Mouse (Mus musculus) adrenal gland, adult 8-10 months (tissue): ENCODE data around the gene Gm20708. TPM values are rescaled to one million over a fixed set of nuclear protein-coding genes. Genes with fewer than 3 reads are reported as not detected.

ENCODE experiments used
- total RNA-seq, 4 experiments: library from RNA; stranded (reverse); gene quantifications; 2 replicates each; pipeline ENCODE4 v1.2.4; 2022

Gm20708 gene
- total RNA-seq, 4 experiments from 2014 or later, result 0.59 to 3.4 (median 1.3) TPM

Other genes with a start within 250 kb of the Gm20708 start
- gene Tnrc6c, start 155.4 kb upstream of the Gm20708 start, total RNA-seq, result 10 to 100 TPM; 22.3 to 41.0 (median 31.9) TPM
- gene Tmc8, start 27.6 kb upstream of the Gm20708 start, total RNA-seq, result 1 to 10 TPM; 1.5 to 3.3 (median 3.0) TPM
- 10 to 100 TPM; 28.2 to 50.0 (median 40.7) TPM for gene Tmc6, start 27.5 kb upstream of the Gm20708 start, total RNA-seq
- gene 6030468B19Rik, start 12.0 kb upstream of the Gm20708 start, total RNA-seq, result not detected
- gene Syngr2, start within 50 bp of the Gm20708 start, total RNA-seq, result 100 to 1,000 TPM in 2 of 4 experiments, 10 to 100 TPM in 2; 86.0 to 110 (median 103) TPM
- gene Afmid, start 16.3 kb downstream of the Gm20708 start, total RNA-seq, result 10 to 100 TPM in 2 of 4 experiments, 1 to 10 TPM in 2; 5.1 to 17.0 (median 10.2) TPM
- 1 to 10 TPM; 2.4 to 5.0 (median 4.3) TPM for gene Tk1, start 16.4 kb downstream of the Gm20708 start, total RNA-seq
- 1 to 10 TPM; 1.2 to 2.5 (median 1.7) TPM for gene Birc5, start 39.6 kb downstream of the Gm20708 start, total RNA-seq
- gene Tmem235, start 51.1 kb downstream of the Gm20708 start, total RNA-seq, result not detected
- 10 to 100 TPM; 16.4 to 16.7 (median 16.5) TPM for gene Tha1, start 63.8 kb downstream of the Gm20708 start, total RNA-seq
- gene Socs3, start 160.4 kb downstream of the Gm20708 start, total RNA-seq, result 10 to 100 TPM in 1 of 4 experiments, 1 to 10 TPM in 3; 4.4 to 14.6 (median 5.4) TPM
- 10 to 100 TPM; 52.7 to 76.9 (median 68.2) TPM for gene Pgs1, start 176.6 kb downstream of the Gm20708 start, total RNA-seq